Mouse (Mus musculus): ENCODE data around the gene Scamp1. TPM values are rescaled to one million over a fixed set of nuclear protein-coding genes. Genes with fewer than 3 reads are reported as not detected.

Gene Scamp1
- total and polyA plus RNA-seq, 2 experiments from 2014 or later: 106 to 137 TPM

- Histone ChIP-seq H3K27ac (no peak overlapping the region), H3K27me3 (ENCODE audit: insufficient read depth, low read length) (no peaks in the 10 kb centered on the region), H3K4me1 (ENCODE audit: insufficient read depth, low read length) (no peaks in the 10 kb centered on the region), H3K9me3 (ENCODE audit: low read length) (no peaks in the 10 kb centered on the region), H3K36me3 (ENCODE audit: insufficient read depth, low read length) (peaks cover 4% of the 10 kb centered on the region; the same call in 1 of the 2 replicates), H3K4me3 (ENCODE audit: low read length) (no peak overlapping the region), H3K4me2 (ENCODE audit: low read depth, low read length) (no peak overlapping the region), H3K9ac (replicated peaks; ENCODE audit: low read length) (no peak overlapping the region)
- 91% methylated on average over 2 of the region's 2 CpGs for WGBS
- no peak for TF ChIP-seq CTCF (IDR thresholded peaks at IDR 0.05; ENCODE audit: low read depth)
- ATAC-seq (no peak), DNase-seq (ENCODE audit: low spot score) (no peak)
Observed at GRCm38 (mm10) chr13:94212179-94212578, 73.5 kb downstream of the Scamp1 start.

GRCm38 (mm10) chr13:94211236-94212119, 74.2 kb downstream of the Scamp1 start:
- H3K4me2 ChIP-seq (ENCODE audit: low read depth, low read length): no peak overlapping the region
- WGBS: 35% methylated on average over 6 of the region's 6 CpGs
- H3K27me3 ChIP-seq (ENCODE audit: insufficient read depth, low read length): no peaks in the 10 kb centered on the region
- ATAC-seq (0 out of 2 replicates have a peak, but pooled peaks have one; percentile 61), DNase-seq (ENCODE audit: low spot score) (peak; percentile 37)
- H3K9me3 ChIP-seq (ENCODE audit: low read length): no peaks in the 10 kb centered on the region
- no peak overlapping the region for H3K27ac ChIP-seq
- H3K4me1 ChIP-seq (ENCODE audit: insufficient read depth, low read length): no peaks in the 10 kb centered on the region
- no peak for TF ChIP-seq CTCF (IDR thresholded peaks at IDR 0.05; ENCODE audit: low read depth)
- H3K36me3 ChIP-seq (ENCODE audit: insufficient read depth, low read length): peaks cover 7% of the 10 kb centered on the region; the same call in 1 of the 2 replicates
- no peak overlapping the region for H3K4me3 ChIP-seq (ENCODE audit: low read length)
- H3K9ac ChIP-seq (replicated peaks; ENCODE audit: low read length): no peak overlapping the region

GRCm38 (mm10) chr13:94208892-94209291, 76.8 kb downstream of the Scamp1 start:
- H3K27me3 ChIP-seq (ENCODE audit: insufficient read depth, low read length): no peaks in the 10 kb centered on the region
- no peak overlapping the region for H3K4me2 ChIP-seq (ENCODE audit: low read depth, low read length)
- ATAC-seq (no peak), DNase-seq (ENCODE audit: low spot score) (no peak)
- H3K4me1 ChIP-seq (ENCODE audit: insufficient read depth, low read length): no peaks in the 10 kb centered on the region
- H3K4me3 ChIP-seq (ENCODE audit: low read length): no peak overlapping the region
- no peaks in the 10 kb centered on the region for H3K9me3 ChIP-seq (ENCODE audit: low read length)
- peaks cover 7% of the 10 kb centered on the region; the same call in 1 of the 2 replicates for H3K36me3 ChIP-seq (ENCODE audit: insufficient read depth, low read length)
- H3K27ac ChIP-seq: no peak overlapping the region
- H3K9ac ChIP-seq (replicated peaks; ENCODE audit: low read length): no peak overlapping the region
- TF ChIP-seq CTCF (IDR thresholded peaks at IDR 0.05; ENCODE audit: low read depth): peak; percentile 57

GRCm38 (mm10) chr13:94207973-94208372, 77.7 kb downstream of the Scamp1 start:
- H3K27ac ChIP-seq: no peak overlapping the region
- no peak overlapping the region for H3K4me3 ChIP-seq (ENCODE audit: low read length)
- H3K4me2 ChIP-seq (ENCODE audit: low read depth, low read length): no peak overlapping the region
- no peaks in the 10 kb centered on the region for H3K4me1 ChIP-seq (ENCODE audit: insufficient read depth, low read length)
- no peak for DNase-seq (ENCODE audit: low spot score)
- TF ChIP-seq CTCF (IDR thresholded peaks at IDR 0.05; ENCODE audit: low read depth): no peak
- 97% methylated on average over 16 of the region's 16 CpGs for WGBS
- ATAC-seq: no peak
- no peak overlapping the region for H3K9ac ChIP-seq (replicated peaks; ENCODE audit: low read length)
- peaks cover 7% of the 10 kb centered on the region; the same call in 1 of the 2 replicates for H3K36me3 ChIP-seq (ENCODE audit: insufficient read depth, low read length)
- no peaks in the 10 kb centered on the region for H3K9me3 ChIP-seq (ENCODE audit: low read length)
- no peaks in the 10 kb centered on the region for H3K27me3 ChIP-seq (ENCODE audit: insufficient read depth, low read length)

GRCm38 (mm10) chr13:94205234-94205633, 80.4 kb downstream of the Scamp1 start:
- H3K4me2 ChIP-seq (ENCODE audit: low read depth, low read length): no peak overlapping the region
- H3K36me3 ChIP-seq (ENCODE audit: insufficient read depth, low read length): peaks cover 7% of the 10 kb centered on the region; the same call in 1 of the 2 replicates
- no peak overlapping the region for H3K27ac ChIP-seq
- no peaks in the 10 kb centered on the region for H3K27me3 ChIP-seq (ENCODE audit: insufficient read depth, low read length)
- no peak overlapping the region for H3K4me3 ChIP-seq (ENCODE audit: low read length)
- H3K9me3 ChIP-seq (ENCODE audit: low read length): no peaks in the 10 kb centered on the region
- peak; percentile 87 for TF ChIP-seq CTCF (IDR thresholded peaks at IDR 0.05; ENCODE audit: low read depth)
- DNase-seq (ENCODE audit: low spot score) (peak; percentile 84), ATAC-seq (peak; percentile 85; the same call in 1 of the 2 replicates)
- WGBS: 8% methylated on average over 6 of the region's 6 CpGs
- no peak overlapping the region for H3K9ac ChIP-seq (replicated peaks; ENCODE audit: low read length)
- H3K4me1 ChIP-seq (ENCODE audit: insufficient read depth, low read length): no peaks in the 10 kb centered on the region

GRCm38 (mm10) chr13:94199829-94200228, 85.8 kb downstream of the Scamp1 start:
- H3K4me2 ChIP-seq (ENCODE audit: low read depth, low read length): no peak overlapping the region
- H3K9ac ChIP-seq (replicated peaks; ENCODE audit: low read length): no peak overlapping the region
- DNase-seq (ENCODE audit: low spot score): no peak
- no peaks in the 10 kb centered on the region for H3K9me3 ChIP-seq (ENCODE audit: low read length)
- H3K4me1 ChIP-seq (ENCODE audit: insufficient read depth, low read length): no peaks in the 10 kb centered on the region
- no peak overlapping the region for H3K4me3 ChIP-seq (ENCODE audit: low read length)
- H3K36me3 ChIP-seq (ENCODE audit: insufficient read depth, low read length): 0 out of 2 replicates have a peak, but pooled peaks cover 4% of the 10 kb centered on the region
- H3K27me3 ChIP-seq (ENCODE audit: insufficient read depth, low read length): no peaks in the 10 kb centered on the region
- ATAC-seq: no peak
- H3K27ac ChIP-seq: no peak overlapping the region
- WGBS: 68% methylated on average over 8 of the region's 8 CpGs
- no peak for TF ChIP-seq CTCF (IDR thresholded peaks at IDR 0.05; ENCODE audit: low read depth)

GRCm38 (mm10) chr13:94198616-94199015, 87.0 kb downstream of the Scamp1 start:
- WGBS: 93% methylated on average over 6 of the region's 6 CpGs

More at GRCm38 (mm10) chr13:94198616-94199015, 87.0 kb downstream of the Scamp1 start:
- Histone ChIP-seq H3K9ac (replicated peaks; ENCODE audit: low read length) (no peak overlapping the region), H3K4me2 (ENCODE audit: low read depth, low read length) (no peak overlapping the region), H3K27me3 (ENCODE audit: insufficient read depth, low read length) (no peaks in the 10 kb centered on the region), H3K9me3 (ENCODE audit: low read length) (no peaks in the 10 kb centered on the region), H3K36me3 (ENCODE audit: insufficient read depth, low read length) (0 out of 2 replicates have a peak, but pooled peaks cover 4% of the 10 kb centered on the region), H3K27ac (no peak overlapping the region), H3K4me1 (ENCODE audit: insufficient read depth, low read length) (no peaks in the 10 kb centered on the region), H3K4me3 (ENCODE audit: low read length) (no peak overlapping the region)
- ATAC-seq: no peak
- no peak for TF ChIP-seq CTCF (IDR thresholded peaks at IDR 0.05; ENCODE audit: low read depth)
- DNase-seq (ENCODE audit: low spot score): no peak
